Mouse (Mus musculus): ENCODE data around the gene Sh3bgrl3.

DNA sequence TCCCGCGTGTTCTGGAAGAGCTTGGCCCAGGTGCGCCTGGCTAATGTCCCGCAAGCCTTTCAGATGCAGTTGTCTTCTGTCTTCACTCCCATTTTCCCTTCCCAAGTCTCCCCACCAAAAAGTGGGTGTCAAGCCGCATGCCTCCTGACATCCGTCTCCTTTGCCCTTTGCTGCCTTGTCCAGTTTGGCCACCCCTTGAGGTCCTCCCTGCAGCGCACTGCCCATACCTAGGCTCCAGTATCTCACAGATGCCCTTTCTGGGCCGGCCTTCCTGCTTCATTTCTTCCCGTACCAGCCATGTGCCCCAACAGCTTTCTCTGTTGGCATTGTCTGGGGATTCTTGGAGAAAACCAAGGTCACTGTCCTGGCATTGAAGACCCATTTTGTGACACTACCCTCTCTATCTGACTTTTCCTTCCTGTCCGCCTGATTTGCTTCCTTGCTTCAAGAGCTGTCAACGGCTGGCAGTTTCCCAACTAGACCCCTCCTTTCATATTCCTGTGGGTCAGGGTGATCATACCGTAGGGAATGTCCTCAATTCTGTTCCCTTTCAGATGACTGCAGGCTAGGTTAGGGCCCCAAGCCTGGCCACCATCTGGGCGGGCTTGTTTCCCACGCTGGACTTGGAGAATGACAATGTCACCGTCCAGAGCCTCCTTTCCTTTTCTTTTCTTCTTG, 3.1 kb downstream of the Sh3bgrl3 start:
- no peak for TF ChIP-seq POLR2A (IDR thresholded peaks at IDR 0.05; ENCODE audit: borderline replicate concordance, low read depth, low read length)
- TF ChIP-seq CTCF (IDR thresholded peaks at IDR 0.05; ENCODE audit: low read depth, low read length): no peak

All from bone marrow macrophage, adult 2 months (primary cell).